Mouse (Mus musculus) hindbrain, embryonic 14.5 days (tissue): ENCODE data around the gene Ess2. TPM values are rescaled to one million over a fixed set of nuclear protein-coding genes. Genes with fewer than 3 reads are reported as not detected.

Experiments
- polyA plus RNA-seq: library from polyadenylated mRNA; unstranded; fragments of >200 nt; fragmentation: Nextera tagmentation; extraction: Ambion mirVana; gene quantifications from 2 replicates; pipeline ENCODE4 v1.2.1, GENCODE M21; 2014

The Ess2 gene
- polyA plus RNA-seq, 1 experiment from 2014 or later, result 38.9 TPM

Other genes with a start within 250 kb of the Ess2 start
- 38.2 and 42.0 TPM in 2 replicates for gene Med15, start 178.5 kb downstream of the Ess2 start, polyA plus RNA-seq
- 82.1 and 96.0 TPM in 2 replicates for gene Klhl22, start 151.7 kb downstream of the Ess2 start, polyA plus RNA-seq
- gene Scarf2, start 114.1 kb downstream of the Ess2 start, polyA plus RNA-seq, result 2.9 and 3.4 TPM in 2 replicates
- gene B830017H08Rik, start 78.2 kb downstream of the Ess2 start, polyA plus RNA-seq, result 6.0 and 6.1 TPM in 2 replicates
- gene Car15, start 73.0 kb downstream of the Ess2 start, polyA plus RNA-seq, result 2.5 and 3.4 TPM in 2 replicates
- gene Gm20518, start 19.7 kb downstream of the Ess2 start, polyA plus RNA-seq, result 0.29 and 0.48 TPM in 2 replicates
- 0.05 and 0.13 TPM in 2 replicates for gene Tssk1, start 17.1 kb downstream of the Ess2 start, polyA plus RNA-seq
- 105 TPM in 2 replicates for gene Dgcr2, start 12.8 kb downstream of the Ess2 start, polyA plus RNA-seq
- not detected in 2 replicates for gene Tssk2, start 12.7 kb downstream of the Ess2 start, polyA plus RNA-seq
- gene Gsc2, start 3.7 kb upstream of the Ess2 start, polyA plus RNA-seq, result 0.44 and 1.1 TPM in 2 replicates
- gene Slc25a1, start 16.9 kb upstream of the Ess2 start, polyA plus RNA-seq, result 175 and 176 TPM in 2 replicates
- not detected in 2 replicates for gene Vpreb2, start 69.1 kb upstream of the Ess2 start, polyA plus RNA-seq
- 128 and 156 TPM in 2 replicates for gene Dgcr6, start 141.5 kb upstream of the Ess2 start, polyA plus RNA-seq
- gene Prodh, start 178.9 kb upstream of the Ess2 start, polyA plus RNA-seq, result 2.8 and 3.1 TPM in 2 replicates
- gene Rtn4r, start 216.3 kb upstream of the Ess2 start, polyA plus RNA-seq, result 22.7 and 26.2 TPM in 2 replicates